Mouse (Mus musculus) liver, adult 2 months (tissue): ENCODE data around the gene Krt78.

Experiments used
- CTCF ChIP-seq: fragments of 200-500 bp; IDR thresholded peaks from 2 replicates; pipeline ENCODE4 v1.5.1; 2011; ENCODE audit warnings: low read depth, low read length, control low read depth
- POLR2A ChIP-seq: fragments of 200-500 bp; IDR thresholded peaks from 2 replicates; pipeline ENCODE4 v1.6.1; 2011; ENCODE audit warnings: low read length, control low read depth; ENCODE audit not compliant: insufficient read depth; ENCODE audit errors: extremely low read depth

DNA sequence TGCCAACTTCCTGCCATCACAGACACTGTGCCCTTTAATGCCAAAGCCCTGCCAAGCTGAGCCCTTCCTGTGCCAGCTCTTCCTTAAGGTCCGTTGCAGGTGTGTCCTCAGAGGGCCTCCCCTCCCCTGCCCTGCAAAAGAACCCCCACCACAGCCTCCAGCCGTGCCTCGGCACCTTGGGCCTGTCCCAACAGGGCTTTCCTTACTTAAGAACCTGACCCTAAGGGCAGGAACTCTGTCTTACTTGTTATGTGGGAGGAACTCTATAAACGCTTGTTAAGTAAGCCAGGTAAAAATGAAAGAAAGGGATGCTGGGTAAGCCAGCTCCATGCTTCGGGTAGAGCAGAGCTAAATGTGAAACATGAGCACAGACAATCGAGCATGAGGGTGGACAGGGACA is 21.1 kb downstream of the Krt78 start:
- TF ChIP-seq CTCF: no peak
- TF ChIP-seq POLR2A: no peak
